Mouse (Mus musculus) spleen, adult 18-20 months (tissue): ENCODE results near the gene Thy1.

Source experiments
- DNase-seq, 2 experiments: peaks; one replicate each; pipeline ENCODE4 v3.0.0; 2022; ENCODE audit warnings: mixed read lengths in 2 of 2

The Thy1 gene

GRCm38 (mm10) chr9:44083392-44084121 is 40.4 kb downstream of the Thy1 start:
- DNase-seq, result no peak

- no peak for DNase-seq
Measured at GRCm38 (mm10) chr9:44084236-44084635, 41.1 kb downstream of the Thy1 start.

- peak; percentile 84 to 92 for DNase-seq
Measured at GRCm38 (mm10) chr9:44084659-44085229, 41.6 kb downstream of the Thy1 start.

- DNase-seq, result no peak
Measured at GRCm38 (mm10) chr9:44085276-44085675, 42.1 kb downstream of the Thy1 start.

GRCm38 (mm10) chr9:44085741-44086665 is 42.8 kb downstream of the Thy1 start:
- no peak for DNase-seq

GRCm38 (mm10) chr9:44086960-44087359 is 43.8 kb downstream of the Thy1 start:
- DNase-seq, result no peak

- no peak for DNase-seq
Measured at GRCm38 (mm10) chr9:44087761-44088455, 44.7 kb downstream of the Thy1 start.

- DNase-seq, result no peak
Measured at GRCm38 (mm10) chr9:44088877-44089608, 45.9 kb downstream of the Thy1 start.

- peak; percentile 61 to 73 for DNase-seq
Measured at GRCm38 (mm10) chr9:44093612-44094503, 50.7 kb downstream of the Thy1 start.

GRCm38 (mm10) chr9:44094737-44095136 is 51.6 kb downstream of the Thy1 start:
- no peak for DNase-seq

GRCm38 (mm10) chr9:44095781-44096180 is 52.6 kb downstream of the Thy1 start:
- DNase-seq, result no peak

- DNase-seq, result no peak
Measured at GRCm38 (mm10) chr9:44096536-44096935, 53.4 kb downstream of the Thy1 start.
